Mouse (Mus musculus): Measurements from ENCODE around the gene Rwdd4a.

Rwdd4a gene

DNA sequence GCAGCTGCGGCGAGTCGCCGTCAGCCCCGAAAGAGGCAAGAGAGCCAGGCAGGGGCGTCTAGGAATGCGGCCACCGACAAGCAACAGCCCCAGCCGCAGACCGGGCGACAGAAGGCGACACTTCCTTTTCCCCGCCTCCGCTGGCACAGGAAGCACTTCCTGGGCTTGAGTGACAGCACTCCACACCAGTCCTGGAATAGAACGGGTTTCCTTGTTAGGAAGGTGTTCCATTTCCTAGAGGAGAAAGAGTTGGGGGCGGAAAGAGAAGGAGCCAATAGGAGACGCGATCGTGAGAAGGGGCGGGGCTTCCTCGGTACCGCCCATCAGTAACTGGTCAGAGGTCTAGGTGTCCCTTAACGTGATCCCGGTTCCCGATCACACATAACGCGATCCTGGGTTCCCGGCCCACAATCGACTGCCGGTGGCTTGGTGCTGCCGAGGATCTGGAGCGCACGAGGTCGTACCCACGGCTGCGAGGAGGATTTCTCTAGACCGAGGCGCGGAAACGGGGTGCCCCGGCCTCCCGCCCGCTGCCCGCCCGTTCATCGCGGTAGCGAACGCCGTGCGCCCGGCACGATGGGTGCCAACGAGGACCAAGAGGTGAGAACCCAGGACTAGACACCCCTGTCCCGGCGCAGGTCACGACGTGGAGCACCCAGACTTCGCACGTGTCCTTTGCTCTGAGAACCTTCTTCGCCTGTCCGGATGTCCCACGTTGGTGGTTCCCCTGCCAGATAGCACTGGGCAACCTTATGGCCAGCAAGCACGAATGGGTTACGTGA, at the start of gene Rwdd4a, which contains the start of gene Trappc11:
Gene Rwdd4a (plus strand): TSS at position 321 of the 782 bp plus-strand sequence.
Gene Trappc11 (minus strand): TSS at position 127 of the 782 bp plus-strand sequence.
- DNase-seq = peak; percentile 99

DNA sequence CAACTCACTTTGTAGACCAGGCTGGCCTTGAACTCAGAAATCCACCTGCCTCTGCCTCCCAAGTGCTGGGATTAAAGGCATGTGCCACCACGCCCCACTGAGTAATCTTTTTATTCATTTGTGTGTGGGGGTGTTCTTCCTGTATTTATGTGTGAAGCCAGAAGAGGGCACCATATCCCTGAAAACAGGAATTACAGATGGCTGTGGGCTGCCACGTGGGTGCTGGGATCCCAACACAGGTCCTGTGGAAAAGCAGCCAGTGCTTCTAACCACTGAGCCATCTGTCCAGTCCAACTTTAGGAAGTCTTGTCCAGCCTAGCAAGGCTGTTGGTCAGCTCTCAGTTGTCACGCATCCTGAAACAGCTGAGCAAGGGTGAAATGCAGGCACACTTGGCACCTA, 46.2 kb upstream of the Rwdd4a start:
- no peak for DNase-seq

- DNase-seq = peak; percentile 33
Observed at GRCm38 (mm10) chr8:47493106-47493505, 40.4 kb upstream of the Rwdd4a start.

DNA sequence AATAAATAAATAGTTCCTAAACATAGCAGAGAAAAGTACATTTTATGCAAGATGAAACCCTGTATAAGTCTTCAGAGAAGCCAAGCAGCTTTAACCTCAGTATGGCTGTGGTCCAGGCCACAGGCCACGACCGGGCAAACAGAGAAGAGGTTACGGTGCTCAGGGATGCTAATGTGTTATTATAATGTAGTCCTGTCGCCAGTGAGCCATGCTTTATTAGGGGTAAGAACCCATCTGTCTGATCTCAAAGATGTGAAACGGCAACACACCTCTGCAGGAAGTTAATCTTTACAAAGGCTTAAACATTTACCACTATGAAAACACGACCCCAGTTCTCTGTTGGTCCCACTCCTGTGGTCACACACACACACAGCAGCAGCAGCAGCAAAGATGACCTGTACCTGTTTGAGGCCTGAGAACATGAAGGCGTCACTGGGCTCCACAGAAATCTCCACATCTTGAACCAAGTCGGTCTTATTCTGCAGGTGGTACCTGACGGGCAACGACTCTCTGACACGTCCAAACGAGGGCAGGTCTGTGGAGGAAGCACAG, 38.8 kb upstream of the Rwdd4a start:
- DNase-seq = no peak

- DNase-seq = no peak
Observed at GRCm38 (mm10) chr8:47495428-47495827, 38.0 kb upstream of the Rwdd4a start.

- no peak for DNase-seq
Observed at GRCm38 (mm10) chr8:47501994-47502393, 31.5 kb upstream of the Rwdd4a start.

- no peak for DNase-seq
Observed at GRCm38 (mm10) chr8:47502546-47502945, 30.9 kb upstream of the Rwdd4a start.

- no peak for DNase-seq
Observed at GRCm38 (mm10) chr8:47505431-47505830, 28.0 kb upstream of the Rwdd4a start.

DNA sequence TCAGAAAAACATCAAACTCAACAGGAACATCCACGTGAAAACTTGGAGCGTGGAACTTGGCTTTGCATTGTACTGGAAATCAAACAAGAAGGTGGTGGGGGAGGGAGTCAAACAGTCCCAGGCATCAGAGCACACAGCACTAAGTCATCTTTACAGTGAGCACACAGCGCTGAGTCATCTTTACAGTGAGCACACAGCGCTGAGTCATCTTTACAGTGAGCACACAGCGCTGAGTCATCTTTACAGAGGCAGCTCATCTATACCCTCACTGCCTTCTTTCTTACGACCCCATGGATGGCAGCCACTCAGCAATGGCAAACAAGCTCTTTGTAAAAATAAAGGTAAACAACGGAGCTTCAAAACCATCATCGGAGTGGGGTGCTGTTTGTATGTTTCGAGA, 22.5 kb upstream of the Rwdd4a start:
- no peak for DNase-seq

DNA sequence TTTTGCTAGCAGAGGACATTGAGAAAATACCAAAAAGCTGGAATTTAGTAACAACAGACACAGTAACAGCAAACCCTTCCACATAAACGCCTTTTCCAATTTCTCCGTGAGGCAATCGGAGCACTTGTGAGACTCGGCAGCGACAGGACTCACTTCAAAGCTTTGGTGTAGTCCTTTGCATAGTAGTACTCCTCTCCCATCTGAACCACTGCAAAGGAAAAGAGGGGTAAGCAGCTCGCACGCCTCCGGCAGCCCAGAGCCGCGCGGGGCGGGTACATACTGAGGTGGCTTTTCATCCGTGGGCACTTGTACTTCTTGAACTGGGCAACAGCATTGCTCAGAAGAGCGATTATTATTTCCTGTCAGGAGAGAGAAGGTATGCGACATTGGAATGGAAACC, 19.9 kb upstream of the Rwdd4a start:
- DNase-seq = no peak

GRCm38 (mm10) chr8:47528094-47528493, 5.4 kb upstream of the Rwdd4a start:
- no peak for DNase-seq

DNA sequence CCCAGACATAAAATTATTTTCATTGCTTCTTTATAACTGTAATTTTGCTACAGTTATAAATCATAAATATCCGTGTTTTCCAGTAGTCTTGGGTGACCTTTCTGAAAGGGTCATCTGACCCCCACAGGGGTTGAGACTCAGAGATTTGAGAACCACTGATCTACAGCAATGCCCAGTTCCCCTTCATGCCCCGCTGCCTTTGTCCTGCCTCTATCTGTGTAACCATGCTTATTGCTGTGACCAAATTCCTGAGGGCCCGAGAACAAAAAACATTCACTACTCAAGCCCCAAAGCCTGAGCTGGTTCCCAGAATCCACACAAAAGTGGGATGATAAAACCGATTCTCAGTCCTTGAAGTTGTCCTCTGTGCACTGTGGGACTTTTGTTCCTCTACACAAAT, 4.9 kb downstream of the Rwdd4a start:
- DNase-seq = no peak

DNA sequence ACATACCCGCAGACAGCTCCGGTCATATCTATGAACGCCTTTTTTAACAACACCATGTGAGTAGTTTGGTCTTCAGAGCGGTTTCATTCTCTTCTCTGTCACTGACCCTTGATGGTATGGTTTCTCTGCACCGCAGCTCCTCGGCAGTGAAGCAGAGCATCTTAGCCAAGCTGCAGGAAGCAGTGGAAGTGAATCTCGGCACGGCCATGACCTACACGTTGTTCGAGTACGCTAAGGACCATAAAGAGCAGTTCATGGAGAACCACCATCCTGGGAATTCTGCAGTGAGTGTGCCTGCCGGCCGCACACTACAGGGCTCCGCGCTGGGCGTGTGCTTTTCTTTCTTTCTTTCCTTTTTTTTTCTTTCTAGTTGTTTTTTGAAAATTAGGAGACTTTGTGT, 9.3 kb downstream of the Rwdd4a start:
- no peak for DNase-seq

DNA sequence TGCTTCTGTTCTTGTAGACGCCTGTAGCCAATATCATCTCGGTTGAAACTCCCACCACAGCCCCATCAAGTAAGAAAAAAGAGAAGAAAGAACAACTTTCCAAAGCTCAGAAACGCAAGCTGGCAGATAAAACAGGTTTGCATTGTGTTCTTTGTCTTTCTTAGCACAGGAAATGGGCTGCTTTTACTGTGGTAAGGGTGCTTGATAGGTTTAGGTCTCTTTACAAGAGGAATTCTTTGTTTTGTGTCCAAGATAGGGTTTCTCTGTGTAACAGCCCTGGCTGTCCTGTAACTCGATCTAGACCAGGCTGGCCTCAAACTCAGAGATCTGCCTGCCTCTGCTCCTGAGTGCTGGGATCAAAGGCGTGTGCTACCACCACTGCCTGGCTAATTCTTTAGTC, 10.6 kb downstream of the Rwdd4a start:
- no peak for DNase-seq

DNA sequence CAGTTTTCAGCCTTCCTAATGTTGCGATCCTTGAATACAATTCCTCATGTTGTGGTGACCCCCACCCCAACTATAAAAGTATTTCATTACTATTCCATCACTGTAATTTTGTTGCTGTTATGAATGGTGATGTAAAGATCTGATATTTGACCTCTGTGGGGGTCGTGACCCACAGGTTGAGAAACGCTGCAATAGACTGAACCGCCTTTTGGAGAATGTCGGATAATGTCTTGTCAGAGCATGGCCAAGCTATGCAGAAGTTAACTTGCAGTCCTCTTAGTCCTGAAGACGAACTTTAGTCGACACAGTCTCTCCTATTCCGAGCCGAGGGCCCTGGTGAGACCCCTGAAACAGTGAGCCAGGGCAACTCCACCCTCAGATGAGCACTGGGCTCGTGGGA, 13.6 kb downstream of the Rwdd4a start:
- DNase-seq = no peak

DNA sequence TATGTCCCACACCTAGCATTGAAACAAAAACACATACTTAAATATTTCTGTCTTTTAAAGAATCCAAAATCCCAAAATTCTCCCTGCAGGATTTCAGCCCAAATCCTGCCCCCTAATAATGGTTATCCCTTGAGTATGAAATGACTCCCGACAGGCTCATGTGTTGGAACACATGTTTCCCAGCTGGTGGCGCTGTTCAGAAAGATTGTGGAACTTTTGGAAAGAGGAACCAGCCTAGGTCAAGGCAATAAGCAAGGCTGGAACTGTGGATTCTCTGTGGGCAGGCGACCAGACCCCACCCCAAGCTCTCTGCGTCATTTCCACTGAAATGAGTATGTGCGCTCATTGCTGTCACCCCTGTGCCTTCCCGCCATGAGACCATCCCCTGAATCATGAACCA, 20.1 kb downstream of the Rwdd4a start:
- peak; percentile 30 for DNase-seq

GRCm38 (mm10) chr8:47556446-47556845, 23.0 kb downstream of the Rwdd4a start:
- peak; percentile 64 for DNase-seq

DNA sequence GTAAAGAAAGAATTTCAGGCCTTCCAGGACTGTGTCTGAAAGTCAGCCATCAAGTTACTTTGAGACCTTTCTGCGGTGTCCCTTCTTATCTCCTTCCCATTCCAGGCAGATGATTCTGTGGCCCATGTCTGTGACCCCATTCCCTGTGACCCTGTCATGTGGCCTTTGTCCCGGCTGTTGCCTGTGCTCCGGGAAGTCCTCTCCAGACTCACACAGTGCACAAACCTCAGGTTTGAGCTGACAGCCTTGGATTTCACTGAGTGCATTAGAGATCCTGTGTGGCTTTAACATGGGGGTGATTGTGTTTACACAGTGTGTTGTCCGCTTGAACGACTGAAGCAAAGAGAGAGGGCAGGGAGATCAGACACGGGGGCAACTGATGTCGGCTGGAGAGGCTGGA, 24.8 kb downstream of the Rwdd4a start:
- no peak for DNase-seq

DNA sequence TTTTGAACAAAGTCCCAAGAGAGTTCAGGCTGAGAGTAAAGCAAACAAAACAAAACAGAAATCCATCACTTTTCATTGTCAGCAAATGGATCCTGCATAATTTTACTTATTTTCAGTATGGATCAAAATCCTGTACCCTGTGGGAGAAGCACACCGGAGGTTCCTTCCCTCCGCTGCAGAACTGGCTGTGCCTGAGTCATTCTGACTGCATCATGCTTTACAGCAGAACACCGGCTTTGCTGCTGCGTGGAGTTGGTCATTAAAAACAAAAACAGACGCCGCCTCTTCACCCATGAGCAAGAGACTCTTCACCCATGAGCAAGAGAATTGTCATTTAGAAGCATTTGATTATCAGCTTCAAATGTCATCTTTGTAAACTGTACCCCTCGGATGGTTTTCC, 27.3 kb downstream of the Rwdd4a start:
- DNase-seq = no peak

DNA sequence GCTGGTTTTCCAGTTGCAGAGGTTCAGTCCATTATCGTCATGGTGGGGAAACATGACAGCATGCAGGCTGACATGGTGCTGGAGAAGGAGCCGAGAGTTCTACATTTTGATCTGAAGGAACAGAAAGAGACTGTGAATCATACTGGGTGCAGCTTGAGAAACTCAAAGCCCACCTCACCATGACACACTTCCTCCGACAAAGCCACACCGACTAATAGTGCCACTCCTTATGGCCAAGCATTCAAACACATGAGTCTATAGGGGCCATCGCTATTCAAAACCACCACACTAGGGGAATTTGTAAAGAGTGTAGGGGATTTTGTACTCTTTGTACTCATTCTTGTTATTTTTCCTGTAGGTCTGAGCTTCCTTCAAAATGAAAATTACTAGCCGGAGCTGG, 33.1 kb downstream of the Rwdd4a start:
- DNase-seq = no peak

GRCm38 (mm10) chr8:47568098-47568497, 34.6 kb downstream of the Rwdd4a start:
- no peak for DNase-seq

GRCm38 (mm10) chr8:47570161-47570560, 36.7 kb downstream of the Rwdd4a start:
- no peak for DNase-seq

GRCm38 (mm10) chr8:47573482-47573881, 40.0 kb downstream of the Rwdd4a start:
- DNase-seq = no peak

- no peak for DNase-seq
Observed at GRCm38 (mm10) chr8:47581454-47581853, 48.0 kb downstream of the Rwdd4a start.

DNA sequence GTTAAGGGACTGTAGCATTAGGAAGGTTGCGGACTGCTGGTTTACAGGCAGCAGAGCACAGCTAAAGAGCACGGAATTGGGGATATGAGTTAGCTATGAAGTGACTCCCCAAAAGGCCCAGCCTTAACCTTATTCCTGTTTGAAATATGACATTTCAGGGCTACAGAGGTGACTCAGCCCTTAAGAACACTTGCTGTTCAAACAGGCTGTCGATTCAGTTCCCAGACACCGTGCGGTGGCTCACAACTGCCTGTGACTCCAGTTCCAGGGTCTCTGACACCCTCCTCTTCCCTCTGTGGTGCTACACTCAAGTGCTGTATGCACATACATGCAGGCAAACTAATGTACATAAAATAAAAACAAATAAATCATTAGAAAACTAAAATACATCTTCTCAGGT, 55.2 kb downstream of the Rwdd4a start:
- DNase-seq = no peak
